Mouse (Mus musculus): ENCODE data around the gene Dcp1b. TPM values are rescaled to one million over a fixed set of nuclear protein-coding genes. Genes with fewer than 3 reads are reported as not detected.
A peak's percentile ranks its signal among the peaks of the same experiment; 100 is the strongest.

Dcp1b gene
- total RNA-seq, 1 experiment: 2.5 TPM

DNA sequence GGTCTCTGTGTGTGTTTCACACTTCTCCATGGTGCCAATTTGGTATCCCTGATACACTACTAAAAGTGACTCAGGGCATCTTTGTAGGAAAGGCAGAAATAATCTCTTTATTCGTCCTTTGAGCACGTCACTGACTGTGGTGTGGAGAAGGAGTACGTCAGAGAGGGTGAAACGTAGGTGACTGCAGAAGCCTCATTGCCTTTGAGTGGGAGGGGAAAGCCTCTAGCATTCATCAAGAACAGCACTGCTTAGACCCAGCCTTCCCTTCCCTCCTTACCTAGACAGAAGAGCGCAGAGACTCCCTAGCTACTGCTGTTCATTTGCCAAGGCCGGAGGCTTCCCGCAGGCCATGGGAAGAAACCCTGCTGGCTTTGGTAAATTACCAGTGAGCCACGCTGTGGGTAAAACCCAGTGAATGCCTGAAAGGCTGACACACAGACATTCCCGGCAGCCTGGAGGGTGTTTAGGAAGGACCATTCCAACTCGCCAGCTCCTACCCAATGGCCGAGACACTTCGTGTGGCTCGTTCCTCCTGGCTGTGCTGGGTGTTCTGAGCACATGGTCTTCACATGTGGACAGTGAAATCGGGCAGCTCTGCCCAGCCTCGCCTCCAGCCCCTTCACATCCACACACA, 44.3 kb downstream of the Dcp1b start:
- Histone ChIP-seq H3K4me1 (ENCODE audit: control insufficient read depth in 2 of 2, insufficient read depth in 2 of 2, low read length in 2 of 2, poor library complexity in 1 of 2) (no peaks in the 10 kb centered on the region), H3K9me3 (ENCODE audit: control insufficient read depth, insufficient read depth, low read depth, low read length) (no peaks in the 10 kb centered on the region), H3K27ac (ENCODE audit: insufficient read depth, low read depth, low read length, poor library complexity, severe bottlenecking) (no peak overlapping the region), H3K36me3 (ENCODE audit: control insufficient read depth, insufficient read depth, low read length, poor library complexity, severe bottlenecking) (peaks cover 5% of the 10 kb centered on the region; the same call in 1 of the 2 replicates), H3K4me3 (ENCODE audit: insufficient read depth in 1 of 2, low read depth in 1 of 2, low read length in 2 of 2, poor library complexity in 1 of 2, severe bottlenecking in 1 of 2) (no peak overlapping the region), H3K9ac (ENCODE audit: insufficient read depth, low read depth, low read length, poor library complexity, severe bottlenecking) (no peak overlapping the region)
- in situ Hi-C loops (cut with MboI; ENCODE audit: low sequenced_read_pairs in 2 of 2, unreplicated experiment in 2 of 2): no loop called here
- TF ChIP-seq ZNF384 (IDR thresholded peaks at IDR 0.05; ENCODE audit: low read depth, low read length) (no peak), CHD2 (IDR thresholded peaks at IDR 0.05; ENCODE audit: low read depth, low read length) (no peak), ZC3H11A (IDR thresholded peaks at IDR 0.05; ENCODE audit: borderline replicate concordance, low read depth, low read length) (no peak), MAFK (IDR thresholded peaks at IDR 0.05; ENCODE audit: insufficient read depth, low read depth, low read length) (no peak), HCFC1 (IDR thresholded peaks at IDR 0.05; ENCODE audit: borderline replicate concordance, insufficient read depth, low read length) (no peak)
- no peak for DNase-seq (ENCODE audit: low read depth, low spot score)

- Histone ChIP-seq H3K9ac (ENCODE audit: insufficient read depth, low read depth, low read length, poor library complexity, severe bottlenecking) (no peak overlapping the region), H3K36me3 (ENCODE audit: control insufficient read depth, insufficient read depth, low read length, poor library complexity, severe bottlenecking) (peaks cover 3% of the 10 kb centered on the region; the same call in 1 of the 2 replicates), H3K9me3 (ENCODE audit: control insufficient read depth, insufficient read depth, low read depth, low read length) (no peaks in the 10 kb centered on the region), H3K27ac (ENCODE audit: insufficient read depth, low read depth, low read length, poor library complexity, severe bottlenecking) (no peak overlapping the region), H3K4me3 (ENCODE audit: insufficient read depth in 1 of 2, low read depth in 1 of 2, low read length in 2 of 2, poor library complexity in 1 of 2, severe bottlenecking in 1 of 2) (no peak overlapping the region), H3K4me1 (ENCODE audit: control insufficient read depth in 2 of 2, insufficient read depth in 2 of 2, low read length in 2 of 2, poor library complexity in 1 of 2) (no peaks in the 10 kb centered on the region)
- TF ChIP-seq ZC3H11A (IDR thresholded peaks at IDR 0.05; ENCODE audit: borderline replicate concordance, low read depth, low read length) (peak; percentile 98), ZNF384 (IDR thresholded peaks at IDR 0.05; ENCODE audit: low read depth, low read length) (no peak), HCFC1 (IDR thresholded peaks at IDR 0.05; ENCODE audit: borderline replicate concordance, insufficient read depth, low read length) (no peak), CHD2 (IDR thresholded peaks at IDR 0.05; ENCODE audit: low read depth, low read length) (no peak), MAFK (IDR thresholded peaks at IDR 0.05; ENCODE audit: insufficient read depth, low read depth, low read length) (no peak)
- peak; percentile 41 for DNase-seq (ENCODE audit: low read depth, low spot score)
- in situ Hi-C loops (cut with MboI; ENCODE audit: low sequenced_read_pairs in 2 of 2, unreplicated experiment in 2 of 2): loop anchor here (5.0 to 10.0 kb wide), 2 partner anchors 112 to 125 kb away; partner anchors contain the start of gene Lrtm2 (in 1 of the 2)
Observed at GRCm38 (mm10) chr6:119220297-119220696, 45.2 kb downstream of the Dcp1b start.

DNA sequence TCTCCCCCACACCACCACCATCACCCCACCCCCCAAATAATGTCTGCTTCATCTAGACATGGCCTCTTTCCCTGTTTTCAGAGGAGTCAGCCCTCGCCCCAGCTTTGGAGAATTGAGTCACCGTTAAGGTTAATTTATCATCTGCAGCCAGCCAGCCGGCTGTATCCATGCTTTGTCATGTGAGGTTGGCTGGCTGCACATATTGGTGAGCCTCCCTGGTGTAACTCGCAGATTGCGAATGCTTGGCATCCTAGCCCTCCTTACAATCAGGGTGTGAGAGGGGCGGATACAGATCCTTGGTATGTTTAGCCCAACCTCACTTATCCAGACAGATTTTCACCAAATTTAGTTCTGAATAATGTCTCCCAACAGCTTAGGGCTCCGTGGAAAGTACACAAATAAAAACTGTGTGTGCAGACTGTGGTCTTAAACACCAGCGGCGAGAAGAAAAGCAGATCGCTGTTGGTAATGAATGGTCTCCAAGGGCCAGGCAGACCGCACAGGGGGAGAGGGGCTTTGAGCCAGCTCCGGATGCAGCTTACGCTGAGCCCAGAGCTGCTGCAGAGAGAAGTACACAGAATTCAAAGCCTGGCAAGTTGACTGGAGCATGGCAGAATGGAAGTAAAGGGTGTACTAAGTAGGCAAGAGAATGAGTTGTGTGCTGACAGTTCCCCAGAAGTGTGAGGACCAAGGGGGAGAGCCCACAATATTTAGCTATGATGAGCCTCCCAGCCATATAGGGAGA, 49.6 kb downstream of the Dcp1b start:
- H3K9me3 ChIP-seq (ENCODE audit: control insufficient read depth, insufficient read depth, low read depth, low read length): no peaks in the 10 kb centered on the region
- no peak overlapping the region for H3K27ac ChIP-seq (ENCODE audit: insufficient read depth, low read depth, low read length, poor library complexity, severe bottlenecking)
- no peak for DNase-seq (ENCODE audit: low read depth, low spot score)
- peaks cover 1% of the 10 kb centered on the region; the same call in 1 of the 2 replicates for H3K36me3 ChIP-seq (ENCODE audit: control insufficient read depth, insufficient read depth, low read length, poor library complexity, severe bottlenecking)
- TF ChIP-seq ZNF384 (IDR thresholded peaks at IDR 0.05; ENCODE audit: low read depth, low read length) (no peak), HCFC1 (IDR thresholded peaks at IDR 0.05; ENCODE audit: borderline replicate concordance, insufficient read depth, low read length) (no peak), ZC3H11A (IDR thresholded peaks at IDR 0.05; ENCODE audit: borderline replicate concordance, low read depth, low read length) (no peak), CHD2 (IDR thresholded peaks at IDR 0.05; ENCODE audit: low read depth, low read length) (no peak), MAFK (IDR thresholded peaks at IDR 0.05; ENCODE audit: insufficient read depth, low read depth, low read length) (no peak)
- in situ Hi-C loops (cut with MboI; ENCODE audit: low sequenced_read_pairs in 2 of 2, unreplicated experiment in 2 of 2): loop anchor here (5.0 to 10.0 kb wide), 3 partner anchors 108 to 213 kb away; partner anchors contain the start of gene Lrtm2 (in 1 of the 2)
- no peak overlapping the region for H3K9ac ChIP-seq (ENCODE audit: insufficient read depth, low read depth, low read length, poor library complexity, severe bottlenecking)
- H3K4me3 ChIP-seq (ENCODE audit: insufficient read depth in 1 of 2, low read depth in 1 of 2, low read length in 2 of 2, poor library complexity in 1 of 2, severe bottlenecking in 1 of 2): no peak overlapping the region
- H3K4me1 ChIP-seq (ENCODE audit: control insufficient read depth in 2 of 2, insufficient read depth in 2 of 2, low read length in 2 of 2, poor library complexity in 1 of 2): no peaks in the 10 kb centered on the region

DNA sequence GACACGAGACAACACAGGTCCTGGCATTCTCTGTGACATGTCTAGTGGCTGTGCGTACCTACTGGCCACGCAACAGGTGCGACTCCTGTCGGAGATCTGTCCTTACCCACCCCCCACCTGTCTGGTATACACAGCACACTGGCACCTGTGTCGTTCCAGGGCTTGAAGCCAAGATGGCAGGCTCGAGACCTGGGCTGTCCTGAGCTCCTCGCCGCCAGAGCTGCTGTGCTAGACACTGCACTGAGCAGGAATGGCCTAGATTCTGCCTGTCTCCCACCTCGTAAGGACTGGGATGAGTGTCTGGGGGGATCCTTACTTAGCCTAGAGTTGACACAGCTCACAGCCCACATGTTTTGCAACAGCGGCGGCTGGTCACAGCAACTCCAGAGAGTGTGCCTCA, 50.2 kb downstream of the Dcp1b start:
- H3K36me3 ChIP-seq (ENCODE audit: control insufficient read depth, insufficient read depth, low read length, poor library complexity, severe bottlenecking): no peaks in the 10 kb centered on the region
- in situ Hi-C loops (cut with MboI; ENCODE audit: low sequenced_read_pairs in 2 of 2, unreplicated experiment in 2 of 2): loop anchor here (5.0 to 10.0 kb wide), 2 partner anchors 120 to 212 kb away; no protein-coding TSS in a partner anchor
- H3K4me1 ChIP-seq (ENCODE audit: control insufficient read depth in 2 of 2, insufficient read depth in 2 of 2, low read length in 2 of 2, poor library complexity in 1 of 2): no peaks in the 10 kb centered on the region
- no peak overlapping the region for H3K9ac ChIP-seq (ENCODE audit: insufficient read depth, low read depth, low read length, poor library complexity, severe bottlenecking)
- no peak for DNase-seq (ENCODE audit: low read depth, low spot score)
- no peak for TF ChIP-seq ZNF384 (IDR thresholded peaks at IDR 0.05; ENCODE audit: low read depth, low read length)
- no peak for TF ChIP-seq MAFK (IDR thresholded peaks at IDR 0.05; ENCODE audit: insufficient read depth, low read depth, low read length)
- no peak for TF ChIP-seq HCFC1 (IDR thresholded peaks at IDR 0.05; ENCODE audit: borderline replicate concordance, insufficient read depth, low read length)
- no peak for TF ChIP-seq CHD2 (IDR thresholded peaks at IDR 0.05; ENCODE audit: low read depth, low read length)
- TF ChIP-seq ZC3H11A (IDR thresholded peaks at IDR 0.05; ENCODE audit: borderline replicate concordance, low read depth, low read length): no peak
- no peak overlapping the region for H3K4me3 ChIP-seq (ENCODE audit: insufficient read depth in 1 of 2, low read depth in 1 of 2, low read length in 2 of 2, poor library complexity in 1 of 2, severe bottlenecking in 1 of 2)
- H3K9me3 ChIP-seq (ENCODE audit: control insufficient read depth, insufficient read depth, low read depth, low read length): no peaks in the 10 kb centered on the region
- no peak overlapping the region for H3K27ac ChIP-seq (ENCODE audit: insufficient read depth, low read depth, low read length, poor library complexity, severe bottlenecking)
